Mouse (Mus musculus): Measurements from ENCODE around the gene Mettl7a3. TPM values are rescaled to one million over a fixed set of nuclear protein-coding genes. Genes with fewer than 3 reads are reported as not detected.

The Mettl7a3 gene
- 0.09 TPM in 1 of 2 replicates, not detected in the other for polyA plus RNA-seq (2015; fragmentation: Nextera tagmentation; extraction: Ambion mirVana)

DNA sequence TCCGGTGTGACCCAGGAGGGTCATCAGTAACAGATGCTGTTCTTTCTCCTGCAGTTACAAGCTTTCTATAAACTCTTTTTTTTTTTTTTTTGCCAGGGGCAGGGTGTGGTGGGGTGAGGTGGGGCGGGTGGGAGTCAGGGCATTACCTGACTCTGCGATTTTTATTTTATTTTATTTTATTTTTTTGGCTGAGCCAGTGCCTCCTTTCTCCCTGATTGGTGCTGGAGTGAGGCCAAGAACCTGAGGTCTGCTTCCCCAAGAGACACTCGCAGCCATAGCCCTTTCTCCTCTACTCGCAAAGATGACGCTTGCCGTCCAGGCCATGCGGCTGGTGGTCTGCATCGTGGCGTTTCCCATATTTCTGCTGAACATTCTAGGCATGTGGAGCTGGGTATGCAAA lies at the start of gene Mettl7a3:
TSS of gene Mettl7a3 (plus strand) at position 301 of the 400 bp plus-strand sequence.
- H3K4me2 ChIP-seq (ENCODE audit: low read length): no peak within 1 kb of the TSS
- H3K4me3 ChIP-seq (ENCODE audit: low read length): no peak within 1 kb of the TSS
- no peaks in the 10 kb centered on the region for H3K27me3 ChIP-seq (replicated peaks; ENCODE audit: control insufficient read depth, insufficient read depth, low read length)
- no peaks in the 10 kb centered on the region for H3K4me1 ChIP-seq (ENCODE audit: control insufficient read depth, insufficient read depth, low read depth, low read length)
- ATAC-seq: no peak
- H3K9ac ChIP-seq (ENCODE audit: low read depth, low read length): no peak within 1 kb of the TSS
- 77% methylated on average over 10 of the region's 10 CpGs for WGBS
- no peak within 1 kb of the TSS for H3K27ac ChIP-seq (ENCODE audit: low read depth, low read length)
- no peaks in the 10 kb centered on the region for H3K9me3 ChIP-seq (ENCODE audit: control insufficient read depth, low read length)
- no peaks in the 10 kb centered on the region for H3K36me3 ChIP-seq (ENCODE audit: control insufficient read depth, insufficient read depth, low read length)

- Histone ChIP-seq H3K4me1 (ENCODE audit: control insufficient read depth, insufficient read depth, low read depth, low read length) (no peaks in the 10 kb centered on the region), H3K27me3 (replicated peaks; ENCODE audit: control insufficient read depth, insufficient read depth, low read length) (no peaks in the 10 kb centered on the region), H3K36me3 (ENCODE audit: control insufficient read depth, insufficient read depth, low read length) (no peaks in the 10 kb centered on the region), H3K4me3 (ENCODE audit: low read length) (no peak overlapping the region), H3K9ac (ENCODE audit: low read depth, low read length) (no peak overlapping the region), H3K4me2 (ENCODE audit: low read length) (no peak overlapping the region), H3K9me3 (ENCODE audit: control insufficient read depth, low read length) (no peaks in the 10 kb centered on the region), H3K27ac (ENCODE audit: low read depth, low read length) (no peak overlapping the region)
- WGBS: 96% methylated on average over 6 of the region's 6 CpGs
- no peak for ATAC-seq
Measured at GRCm38 (mm10) chr15:100288980-100289379, 45.7 kb upstream of the Mettl7a3 start.

DNA sequence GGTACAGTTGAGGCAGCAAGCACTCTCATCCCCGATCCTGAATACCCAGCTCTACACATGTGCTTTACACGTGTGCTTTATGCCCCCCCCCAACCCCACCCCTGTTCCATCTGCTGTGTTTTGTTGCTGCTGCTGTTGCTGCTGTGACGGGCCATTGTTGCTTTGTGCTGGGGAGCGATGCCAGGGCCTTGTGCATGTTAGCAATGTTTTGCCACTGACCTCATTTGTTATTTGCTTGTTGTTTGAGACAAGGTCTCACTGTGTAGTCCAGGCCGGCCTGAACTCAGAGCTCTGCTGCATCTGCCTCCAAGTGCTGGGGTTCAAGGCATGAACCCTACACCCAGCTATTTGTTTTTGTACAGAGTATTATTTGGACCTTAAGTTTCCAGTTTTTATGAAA lies 43.9 kb upstream of the Mettl7a3 start:
- WGBS: 66% methylated on average over 5 of the region's 5 CpGs
- no peaks in the 10 kb centered on the region for H3K9me3 ChIP-seq (ENCODE audit: control insufficient read depth, low read length)
- no peak overlapping the region for H3K9ac ChIP-seq (ENCODE audit: low read depth, low read length)
- no peaks in the 10 kb centered on the region for H3K27me3 ChIP-seq (replicated peaks; ENCODE audit: control insufficient read depth, insufficient read depth, low read length)
- no peaks in the 10 kb centered on the region for H3K36me3 ChIP-seq (ENCODE audit: control insufficient read depth, insufficient read depth, low read length)
- no peak for ATAC-seq
- no peak overlapping the region for H3K27ac ChIP-seq (ENCODE audit: low read depth, low read length)
- no peaks in the 10 kb centered on the region for H3K4me1 ChIP-seq (ENCODE audit: control insufficient read depth, insufficient read depth, low read depth, low read length)
- H3K4me3 ChIP-seq (ENCODE audit: low read length): no peak overlapping the region
- H3K4me2 ChIP-seq (ENCODE audit: low read length): no peak overlapping the region

DNA sequence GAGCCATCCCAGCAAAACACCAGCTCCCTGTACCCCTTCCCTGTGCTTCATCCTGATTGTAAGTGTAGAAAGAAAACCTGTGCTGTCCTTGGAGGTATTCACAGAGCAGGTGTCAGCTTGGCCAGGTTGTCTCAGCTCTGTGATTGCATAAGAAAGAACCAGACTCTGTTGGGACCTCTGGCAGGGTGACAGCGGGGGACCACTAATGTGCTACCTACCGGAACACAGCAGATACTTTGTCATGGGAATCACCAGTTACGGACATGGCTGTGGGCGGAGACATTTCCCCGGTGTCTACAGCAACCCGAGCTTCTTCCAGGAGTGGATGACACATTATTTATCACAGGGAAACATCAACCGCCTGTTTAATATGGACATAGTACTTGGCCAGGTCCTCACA lies 42.4 kb upstream of the Mettl7a3 start:
- H3K4me2 ChIP-seq (ENCODE audit: low read length): no peak overlapping the region
- WGBS: 68% methylated on average over 7 of the region's 7 CpGs
- H3K9me3 ChIP-seq (ENCODE audit: control insufficient read depth, low read length): no peaks in the 10 kb centered on the region
- no peak overlapping the region for H3K27ac ChIP-seq (ENCODE audit: low read depth, low read length)
- no peaks in the 10 kb centered on the region for H3K27me3 ChIP-seq (replicated peaks; ENCODE audit: control insufficient read depth, insufficient read depth, low read length)
- no peak overlapping the region for H3K9ac ChIP-seq (ENCODE audit: low read depth, low read length)
- H3K4me3 ChIP-seq (ENCODE audit: low read length): no peak overlapping the region
- no peaks in the 10 kb centered on the region for H3K36me3 ChIP-seq (ENCODE audit: control insufficient read depth, insufficient read depth, low read length)
- ATAC-seq: no peak
- H3K4me1 ChIP-seq (ENCODE audit: control insufficient read depth, insufficient read depth, low read depth, low read length): no peaks in the 10 kb centered on the region

DNA sequence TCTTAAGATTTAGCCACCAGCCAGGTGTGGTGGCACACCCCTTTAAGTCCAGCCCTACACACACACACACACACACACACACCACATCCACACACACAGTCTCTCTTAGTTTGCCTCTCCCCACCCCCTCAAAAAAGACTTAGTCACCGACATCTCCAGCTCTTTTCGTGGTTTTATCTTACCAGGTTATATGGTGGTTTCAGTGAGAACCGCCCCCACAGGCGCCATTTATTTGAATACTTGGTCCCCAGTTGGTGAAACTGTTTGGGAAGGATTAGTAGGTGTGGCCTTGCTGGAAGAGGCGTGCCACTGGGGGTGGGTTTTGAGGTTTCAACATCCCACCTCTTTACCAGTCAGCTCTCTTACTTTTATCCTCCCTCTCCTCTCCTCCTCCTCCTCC lies 36.9 kb upstream of the Mettl7a3 start:
- Histone ChIP-seq H3K9me3 (ENCODE audit: control insufficient read depth, low read length) (no peaks in the 10 kb centered on the region), H3K9ac (ENCODE audit: low read depth, low read length) (no peak overlapping the region), H3K4me1 (ENCODE audit: control insufficient read depth, insufficient read depth, low read depth, low read length) (no peaks in the 10 kb centered on the region), H3K36me3 (ENCODE audit: control insufficient read depth, insufficient read depth, low read length) (no peaks in the 10 kb centered on the region), H3K4me2 (ENCODE audit: low read length) (no peak overlapping the region), H3K27ac (ENCODE audit: low read depth, low read length) (no peak overlapping the region), H3K27me3 (replicated peaks; ENCODE audit: control insufficient read depth, insufficient read depth, low read length) (no peaks in the 10 kb centered on the region), H3K4me3 (ENCODE audit: low read length) (no peak overlapping the region)
- WGBS: 88% methylated on average over 5 of the region's 5 CpGs
- ATAC-seq: no peak

- Histone ChIP-seq H3K9ac (ENCODE audit: low read depth, low read length) (no peak overlapping the region), H3K4me2 (ENCODE audit: low read length) (no peak overlapping the region), H3K36me3 (ENCODE audit: control insufficient read depth, insufficient read depth, low read length) (no peaks in the 10 kb centered on the region), H3K27ac (ENCODE audit: low read depth, low read length) (no peak overlapping the region), H3K4me1 (ENCODE audit: control insufficient read depth, insufficient read depth, low read depth, low read length) (peaks cover 2% of the 10 kb centered on the region; the same call in 1 of the 2 replicates), H3K27me3 (replicated peaks; ENCODE audit: control insufficient read depth, insufficient read depth, low read length) (no peaks in the 10 kb centered on the region), H3K4me3 (ENCODE audit: low read length) (no peak overlapping the region), H3K9me3 (ENCODE audit: control insufficient read depth, low read length) (no peaks in the 10 kb centered on the region)
- no peak for ATAC-seq
- 84% methylated on average over 6 of the region's 6 CpGs for WGBS
Measured at GRCm38 (mm10) chr15:100300499-100300898, 34.2 kb upstream of the Mettl7a3 start.

DNA sequence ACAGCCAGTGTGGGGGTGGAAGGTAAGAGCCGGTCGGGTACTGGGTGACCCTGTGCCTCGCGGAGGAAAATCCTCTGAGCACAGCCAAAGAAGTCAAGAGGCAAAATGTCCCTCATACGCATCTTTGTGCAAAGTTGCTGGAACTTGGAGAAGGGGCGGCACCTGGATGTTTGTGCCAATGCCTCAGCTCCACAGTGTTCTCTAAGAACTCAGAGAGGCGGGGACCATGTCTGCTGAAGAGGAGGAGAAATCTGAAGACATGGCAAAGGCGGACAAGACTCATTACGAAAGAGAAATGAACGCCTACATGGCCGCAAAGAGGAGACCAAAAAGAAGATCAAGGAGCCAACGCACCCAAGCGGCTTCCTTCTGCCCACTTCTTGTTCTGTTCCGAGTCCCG lies 33.2 kb upstream of the Mettl7a3 start:
- 67% methylated on average over 15 of the region's 15 CpGs for WGBS
- Histone ChIP-seq H3K4me1 (ENCODE audit: control insufficient read depth, insufficient read depth, low read depth, low read length) (peaks cover 2% of the 10 kb centered on the region; the same call in 1 of the 2 replicates), H3K27me3 (replicated peaks; ENCODE audit: control insufficient read depth, insufficient read depth, low read length) (no peaks in the 10 kb centered on the region), H3K4me3 (ENCODE audit: low read length) (no peak overlapping the region), H3K9ac (ENCODE audit: low read depth, low read length) (no peak overlapping the region), H3K36me3 (ENCODE audit: control insufficient read depth, insufficient read depth, low read length) (no peaks in the 10 kb centered on the region), H3K4me2 (ENCODE audit: low read length) (no peak overlapping the region), H3K9me3 (ENCODE audit: control insufficient read depth, low read length) (no peaks in the 10 kb centered on the region), H3K27ac (ENCODE audit: low read depth, low read length) (no peak overlapping the region)
- no peak for ATAC-seq

DNA sequence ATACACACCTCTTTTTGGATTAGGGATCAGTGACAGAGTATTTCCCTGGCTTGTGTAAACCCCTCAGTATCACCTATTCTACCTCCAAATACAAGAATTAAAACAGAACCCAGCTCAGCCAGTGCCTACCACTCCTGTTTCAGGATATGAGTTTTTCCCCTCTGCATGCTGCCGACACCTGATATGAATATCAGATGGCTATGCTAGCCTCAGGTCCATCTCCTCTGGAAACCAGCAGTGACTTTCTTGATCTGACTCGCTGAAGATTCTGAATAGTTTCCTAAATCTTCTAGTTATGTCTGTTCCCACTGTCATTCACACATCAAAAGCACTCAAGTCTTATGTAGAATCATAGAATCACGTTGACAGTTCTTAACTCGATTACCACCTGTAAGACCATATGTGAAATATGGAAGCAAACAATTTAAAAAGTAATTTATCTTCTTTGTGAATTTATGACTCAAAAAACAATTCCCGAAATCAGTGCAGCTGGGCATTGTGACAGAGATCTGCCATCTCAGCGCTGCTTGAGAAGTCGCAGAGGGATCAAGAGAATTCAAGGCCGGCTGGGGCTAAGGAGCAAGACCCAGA lies 31.2 kb upstream of the Mettl7a3 start:
- whole genome bisulfite sequencing: 49% methylated on average over 8 of the region's 8 CpGs
- Histone ChIP-seq H3K4me2 (ENCODE audit: low read length) (peak overlapping the region; percentile 74), H3K36me3 (ENCODE audit: control insufficient read depth, insufficient read depth, low read length) (no peaks in the 10 kb centered on the region), H3K4me3 (ENCODE audit: low read length) (peak overlapping the region; percentile 57), H3K27me3 (replicated peaks; ENCODE audit: control insufficient read depth, insufficient read depth, low read length) (no peaks in the 10 kb centered on the region), H3K9me3 (ENCODE audit: control insufficient read depth, low read length) (no peaks in the 10 kb centered on the region), H3K27ac (ENCODE audit: low read depth, low read length) (no peak overlapping the region), H3K9ac (ENCODE audit: low read depth, low read length) (no peak overlapping the region), H3K4me1 (ENCODE audit: control insufficient read depth, insufficient read depth, low read depth, low read length) (peaks cover 2% of the 10 kb centered on the region; the same call in 1 of the 2 replicates)
- ATAC-seq: no peak

GRCm38 (mm10) chr15:100304019-100304991 lies 30.4 kb upstream of the Mettl7a3 start, which contains the start of gene Mettl7a1:
Gene Mettl7a1, plus strand, starts transcription at chr15:100304140.
- peak; percentile 90 for ATAC-seq
- H3K9ac ChIP-seq (ENCODE audit: low read depth, low read length): peak within 1 kb of the TSS; percentile 73
- 3% methylated on average over 20 of the region's 30 CpGs for WGBS
- no peaks in the 10 kb centered on the region for H3K27me3 ChIP-seq (replicated peaks; ENCODE audit: control insufficient read depth, insufficient read depth, low read length)
- H3K4me3 ChIP-seq (ENCODE audit: low read length): peak within 1 kb of the TSS; percentile 57
- peak within 1 kb of the TSS; percentile 74 for H3K4me2 ChIP-seq (ENCODE audit: low read length)
- H3K27ac ChIP-seq (ENCODE audit: low read depth, low read length): peak within 1 kb of the TSS; percentile 76
- no peaks in the 10 kb centered on the region for H3K9me3 ChIP-seq (ENCODE audit: control insufficient read depth, low read length)
- peaks cover 2% of the 10 kb centered on the region; the same call in 1 of the 2 replicates for H3K4me1 ChIP-seq (ENCODE audit: control insufficient read depth, insufficient read depth, low read depth, low read length)
- H3K36me3 ChIP-seq (ENCODE audit: control insufficient read depth, insufficient read depth, low read length): no peaks in the 10 kb centered on the region
